Mouse (Mus musculus): ENCODE measurements around the gene Klrb1b.

DNA sequence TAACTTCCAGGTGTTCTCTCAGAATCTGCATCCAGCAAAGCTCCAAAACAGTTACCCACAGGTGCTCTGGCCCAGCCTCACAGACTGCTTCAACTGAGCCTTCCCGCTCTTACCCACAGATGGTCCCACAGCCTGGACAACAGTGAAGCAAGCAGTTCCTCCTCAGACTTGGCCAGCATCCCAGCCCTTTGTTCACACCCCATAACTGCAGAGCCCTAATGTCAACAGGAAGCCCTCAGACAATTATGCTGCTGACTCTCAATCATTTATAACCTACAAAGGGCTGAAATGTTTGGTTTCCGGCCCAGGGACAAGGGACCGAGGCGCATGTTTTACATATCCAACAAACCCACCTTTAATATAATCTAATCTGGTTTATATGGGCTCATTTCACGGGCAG is 30.1 kb upstream of the Klrb1b start:
- TF ChIP-seq POLR2A (IDR thresholded peaks at IDR 0.05; ENCODE audit: insufficient read depth, low read depth, low read length) (no peak), CTCF (IDR thresholded peaks at IDR 0.05; ENCODE audit: insufficient read depth, low read depth, low read length) (no peak)

All from olfactory bulb, adult 2 months (tissue).